Comparison of ENCODE assay signal across 10 mouse cellular contexts in genomic region chr1:75587738-75588719, GRCm38 (mm10). TPM values are rescaled to one million over a fixed set of nuclear protein-coding genes. Genes with fewer than 3 reads are reported as not detected.
DNase-seq lines count a peak whose midpoint lies in the region; ATAC-seq lines count a peak whose summit lies in the region.
"Had no signal": no experiment of that assay in that cellular context is flagged by ENCODE, and none has a peak within 500 bp of the region (broad histone marks: within the 10 kb centered on the region; RNA-seq: fewer than 3 reads in every experiment).

No protein-coding gene starts in this region.

- H3K4me3 ChIP-seq in forebrain, embryonic 13.5 days: no peak overlapping the region
- H3K4me3 ChIP-seq: neural tube, embryonic 12.5 days had no signal

- no peaks in the 10 kb centered on the region for H3K36me3 ChIP-seq in forebrain, embryonic 13.5 days (ENCODE audit: poor library complexity, severe bottlenecking)
- H3K36me3 ChIP-seq: neural tube, embryonic 12.5 days had no signal

- H3K4me2 ChIP-seq in forebrain, embryonic 13.5 days: no peak overlapping the region
- H3K4me2 ChIP-seq: neural tube, embryonic 12.5 days had no signal

- DNase-seq in frontal cortex, postnatal 10 days (ENCODE audit: low spot score in 2 of 2): no peak
- peak; percentile 67 to 70 for DNase-seq in right cerebral cortex, adult 2 months (ENCODE audit: low spot score in 2 of 2)
- no peak for DNase-seq in right cerebral cortex, postnatal 10 days (ENCODE audit: low spot score in 2 of 2)
- peak; percentile 46 for DNase-seq in heart, postnatal 4 days
- DNase-seq in telencephalon, adult 2 months (ENCODE audit: low read depth, low spot score): peak; percentile 74
- DNase-seq in thymus, postnatal 4 days: no peak

- no peaks in the 10 kb centered on the region for H3K9me3 ChIP-seq in forebrain, embryonic 13.5 days (replicated peaks)
- H3K9me3 ChIP-seq: neural tube, embryonic 12.5 days had no signal

- H3K27me3 ChIP-seq in forebrain, embryonic 13.5 days: no peaks in the 10 kb centered on the region
- H3K27me3 ChIP-seq: neural tube, embryonic 12.5 days had no signal

- no peak overlapping the region for H3K27ac ChIP-seq in forebrain, embryonic 13.5 days
- H3K27ac ChIP-seq: liver, embryonic 14.5 days; neural tube, embryonic 12.5 days had no signal

- peak; percentile 68 for ATAC-seq in frontal cortex, adult (ENCODE audit: low TSS enrichment)
- no peak for ATAC-seq in forebrain, embryonic 13.5 days

- 66% methylated on average over 12 of the region's 12 CpGs for WGBS in forebrain, embryonic 13.5 days

- H3K9ac ChIP-seq in forebrain, embryonic 13.5 days: no peak overlapping the region
- H3K9ac ChIP-seq: liver, embryonic 14.5 days; neural tube, embryonic 12.5 days had no signal

- peaks cover 20% of the 10 kb centered on the region for H3K4me1 ChIP-seq in forebrain, embryonic 13.5 days
- H3K4me1 ChIP-seq: neural tube, embryonic 12.5 days had no signal

RNA-seq across cellular contexts. Expression of gene Slc4a3, which starts 42.0 kb away (rescaled TPM):
- 100 to 1,000 TPM; 121 to 125 TPM for total RNA-seq in heart, postnatal 4 days (2021)
- polyA plus RNA-seq in forebrain, embryonic 13.5 days (2015; fragmentation: Nextera tagmentation; extraction: Ambion mirVana): 20.9 and 25.3 TPM in 2 replicates

Comparison
In these comparisons a context has a peak if more than half of its experiments do, and no peak if none do; other contexts are left out.
1. DNase-seq: peak in right cerebral cortex, adult 2 months (2 of 2), heart, postnatal 4 days (single experiment) and telencephalon, adult 2 months (single experiment); none in frontal cortex, postnatal 10 days (0 of 2), right cerebral cortex, postnatal 10 days (0 of 2) and thymus, postnatal 4 days (single experiment).